Mouse (Mus musculus): Measurements from ENCODE around the gene Pgpep1l.
A peak's percentile ranks its signal among the peaks of the same experiment; 100 is the strongest.
"Not testable (repeated sequence)": the region's sequence is repeated elsewhere in the genome, so short reads cannot be mapped to it uniquely, and the experiment has no call there.

Gene Pgpep1l

GRCm38 (mm10) chr7:68264028-68264453 is at the start of gene Pgpep1l:
Pgpep1l (minus strand) TSS chr7:68264233.
- no peak for DNase-seq (ENCODE audit: low spot score)

- no peak for DNase-seq (ENCODE audit: low spot score)
Observed at GRCm38 (mm10) chr7:68313038-68313782, 49.2 kb upstream of the Pgpep1l start.

- no peak for DNase-seq (ENCODE audit: low spot score)
Observed at GRCm38 (mm10) chr7:68312395-68312794, 48.4 kb upstream of the Pgpep1l start.

- DNase-seq (ENCODE audit: low spot score) = no peak
Observed at GRCm38 (mm10) chr7:68311469-68311868, 47.4 kb upstream of the Pgpep1l start.

DNA sequence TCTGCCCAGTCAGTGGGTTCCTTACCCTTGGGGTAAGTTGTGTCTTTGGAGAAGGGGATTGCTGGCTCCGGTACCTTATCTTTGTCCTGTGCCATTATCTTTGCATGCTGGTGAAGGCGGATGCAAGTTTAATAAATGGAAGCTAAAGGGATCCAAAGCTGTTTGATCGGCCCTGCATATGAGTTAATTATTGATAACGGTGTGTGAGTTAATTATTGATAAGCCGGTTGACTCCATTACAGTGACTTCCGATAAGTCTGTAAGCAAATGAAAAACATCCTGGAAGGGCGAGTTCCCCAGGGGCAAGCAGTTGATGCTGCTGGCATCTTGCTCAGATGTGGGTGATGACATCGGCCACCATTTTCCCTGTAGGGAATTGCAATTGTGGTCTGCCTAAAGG is 42.7 kb upstream of the Pgpep1l start:
- DNase-seq (ENCODE audit: low spot score) = no peak

- no peak for DNase-seq (ENCODE audit: low spot score)
Observed at GRCm38 (mm10) chr7:68305781-68306575, 41.9 kb upstream of the Pgpep1l start.

DNA sequence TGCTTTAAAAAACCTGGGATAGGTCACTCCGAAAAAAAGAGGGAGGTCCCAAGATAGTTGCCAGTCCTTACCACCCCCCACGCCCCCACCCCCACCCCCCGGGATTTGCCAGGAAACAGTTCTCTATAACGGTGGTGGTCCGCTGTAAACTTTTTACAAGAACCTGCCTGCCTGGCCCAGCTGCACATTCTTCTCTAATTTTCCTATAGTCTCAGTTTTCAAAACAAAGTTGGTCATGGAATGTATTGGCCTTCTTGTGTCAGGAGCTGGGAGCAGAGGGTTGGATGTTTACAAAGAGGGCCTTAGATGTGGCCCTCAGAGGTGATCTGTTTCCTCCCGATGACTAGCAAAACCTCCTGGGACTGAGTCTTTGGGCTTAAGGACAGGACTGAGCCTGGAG is 39.7 kb upstream of the Pgpep1l start:
- DNase-seq (ENCODE audit: low spot score) = no peak

DNA sequence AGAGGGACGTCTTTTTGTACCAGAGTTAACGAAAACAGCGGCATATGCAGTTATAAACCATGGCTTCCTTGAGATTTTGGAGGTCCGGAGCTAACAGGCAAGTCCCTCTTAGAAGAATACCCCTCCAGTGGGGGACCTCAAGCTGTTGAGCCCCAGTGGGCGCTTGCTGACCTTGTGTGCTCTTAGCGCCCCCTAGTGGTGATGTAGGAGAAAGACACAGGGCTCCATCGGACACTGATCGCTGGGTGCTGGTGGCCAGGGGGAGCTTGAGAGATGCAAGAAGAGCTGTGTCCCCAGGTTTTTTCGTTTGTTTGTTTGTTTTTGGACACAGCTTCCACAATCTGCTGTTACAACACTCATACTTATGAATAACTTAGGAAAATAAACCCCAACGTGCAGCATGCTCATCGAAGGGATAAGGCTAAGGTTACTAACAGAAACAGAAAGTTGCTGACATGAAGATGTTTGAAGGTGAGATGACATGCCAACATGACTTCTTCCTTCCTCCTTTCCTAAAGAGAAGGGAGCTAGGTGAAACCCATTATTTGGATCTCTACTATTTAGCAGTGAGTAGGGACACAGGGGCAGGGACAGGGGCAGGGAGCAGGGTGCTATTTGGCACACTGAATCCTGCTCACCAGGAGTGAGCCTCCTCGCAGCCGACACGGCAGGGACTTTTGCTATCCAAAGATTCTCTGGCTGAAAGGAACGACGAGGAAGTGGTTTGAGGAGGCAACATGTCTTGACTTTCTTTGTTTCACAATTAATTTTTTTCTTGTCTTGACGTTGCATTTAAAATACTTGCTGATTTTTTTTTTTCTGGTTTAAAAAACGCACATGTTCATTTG is 38.8 kb upstream of the Pgpep1l start:
- peak; percentile 53 for DNase-seq (ENCODE audit: low spot score)

DNA sequence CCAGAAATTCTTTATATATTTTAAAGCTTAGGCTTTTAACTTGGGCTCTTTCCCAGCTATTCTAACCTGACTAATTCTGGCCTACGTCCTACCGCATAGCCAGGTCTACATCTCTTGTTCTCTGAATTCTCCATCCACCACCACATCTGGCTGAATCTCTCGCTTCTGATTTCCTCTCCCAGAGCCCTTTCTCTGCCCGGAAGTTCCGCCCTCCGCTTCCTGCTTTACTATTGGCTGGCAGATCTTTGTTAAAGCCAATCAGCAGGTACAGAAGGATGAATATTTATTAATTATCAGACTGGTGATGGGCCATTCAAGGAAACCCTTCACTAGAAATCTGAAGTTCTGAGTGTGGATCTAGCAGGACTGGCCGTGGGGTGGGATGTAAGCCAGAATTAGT is 37.1 kb upstream of the Pgpep1l start:
- no peak for DNase-seq (ENCODE audit: low spot score)

DNA sequence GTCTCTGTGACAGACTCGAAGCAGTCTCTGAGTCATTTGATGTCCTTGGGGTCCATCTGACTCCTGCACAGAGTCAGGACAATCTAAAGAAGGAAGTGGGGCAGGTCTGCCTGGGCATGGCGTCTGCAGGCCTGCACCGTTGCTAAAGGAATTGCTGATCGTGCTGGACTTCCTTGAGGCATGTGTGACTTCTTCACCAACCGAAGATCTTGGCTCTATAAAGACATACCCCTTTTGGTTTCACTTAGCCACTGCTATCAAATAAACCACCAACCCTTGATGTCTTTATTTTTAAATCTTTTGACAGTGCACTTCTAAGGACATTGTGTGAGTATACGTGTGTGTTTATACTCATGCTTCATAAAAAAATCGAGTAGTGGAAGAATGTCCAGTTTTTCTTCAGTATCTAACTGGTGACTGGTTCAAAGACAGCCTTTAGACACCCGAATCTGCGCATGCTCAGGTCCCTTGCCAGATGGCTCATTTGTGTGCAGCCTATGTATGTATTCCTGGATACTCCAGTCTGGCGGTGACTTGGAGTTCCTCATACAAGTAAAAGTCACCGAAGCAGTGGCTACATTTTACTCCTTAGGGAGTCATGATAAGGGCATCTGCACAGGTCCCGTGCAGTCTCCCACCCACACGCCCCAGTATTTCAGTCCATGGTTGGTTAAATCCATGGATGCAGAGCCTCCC is 34.5 kb upstream of the Pgpep1l start:
- no peak for DNase-seq (ENCODE audit: low spot score)

DNA sequence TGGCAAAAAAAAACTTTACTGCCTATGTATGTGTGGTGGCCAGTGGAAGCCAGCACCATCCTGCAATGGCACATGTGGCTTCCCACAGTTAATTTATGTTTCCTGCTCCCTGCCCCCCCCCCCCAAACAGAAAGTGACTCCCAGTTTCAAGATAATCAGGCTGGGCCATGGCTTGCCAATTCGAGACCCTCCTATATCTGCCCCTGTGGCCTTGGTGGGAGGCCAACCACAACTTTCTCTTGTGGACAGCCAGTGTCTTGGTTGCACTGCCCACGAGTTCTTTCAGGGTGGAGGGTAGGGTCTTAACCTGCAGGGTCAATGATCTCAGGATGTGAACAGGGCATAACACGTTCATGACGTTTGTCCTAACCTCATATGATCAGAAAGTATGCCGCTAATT is 32.5 kb upstream of the Pgpep1l start:
- no peak for DNase-seq (ENCODE audit: low spot score)

DNA sequence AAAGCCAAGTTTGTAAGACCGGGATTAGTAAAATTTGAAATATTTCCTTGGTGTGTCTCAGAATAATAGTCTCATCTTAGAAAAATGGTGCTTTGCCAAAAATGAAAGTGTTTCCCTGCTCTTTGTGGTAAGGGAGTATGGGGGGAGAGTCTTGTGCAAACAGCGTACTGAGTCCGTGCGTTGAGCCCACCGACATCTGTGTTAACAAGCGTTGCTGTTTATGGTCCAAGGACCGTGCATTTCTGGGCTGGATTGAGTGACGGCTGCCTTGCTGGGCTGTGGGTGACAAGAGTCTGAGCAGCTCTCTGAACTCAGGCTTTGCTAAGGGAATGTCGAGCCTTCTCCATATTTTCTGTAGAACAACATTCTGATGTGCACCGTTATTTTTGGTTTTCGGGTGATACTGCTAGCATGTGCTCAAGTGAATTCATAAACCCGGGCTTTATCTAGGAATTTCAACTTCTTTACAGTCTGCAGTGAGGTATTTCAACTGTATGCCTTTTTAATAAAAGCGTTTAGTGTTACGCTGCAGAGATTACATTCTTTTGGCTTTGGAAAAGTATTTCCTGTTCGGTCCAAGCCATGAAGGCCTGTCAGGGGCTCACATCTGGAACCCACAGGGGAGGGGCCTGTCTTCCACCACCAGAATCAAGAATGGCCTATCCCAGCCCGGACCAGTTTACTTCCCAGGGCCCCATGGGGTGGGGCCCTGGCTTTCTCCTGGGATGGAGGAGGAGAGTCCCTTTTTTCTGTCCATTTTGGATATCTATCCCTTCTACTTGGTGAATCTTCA is 30.2 kb upstream of the Pgpep1l start:
- no peak for DNase-seq (ENCODE audit: low spot score)

- no peak for DNase-seq (ENCODE audit: low spot score)
Observed at GRCm38 (mm10) chr7:68291603-68292002, 27.6 kb upstream of the Pgpep1l start.

- no peak for DNase-seq (ENCODE audit: low spot score)
Observed at GRCm38 (mm10) chr7:68289081-68289480, 25.0 kb upstream of the Pgpep1l start.

DNA sequence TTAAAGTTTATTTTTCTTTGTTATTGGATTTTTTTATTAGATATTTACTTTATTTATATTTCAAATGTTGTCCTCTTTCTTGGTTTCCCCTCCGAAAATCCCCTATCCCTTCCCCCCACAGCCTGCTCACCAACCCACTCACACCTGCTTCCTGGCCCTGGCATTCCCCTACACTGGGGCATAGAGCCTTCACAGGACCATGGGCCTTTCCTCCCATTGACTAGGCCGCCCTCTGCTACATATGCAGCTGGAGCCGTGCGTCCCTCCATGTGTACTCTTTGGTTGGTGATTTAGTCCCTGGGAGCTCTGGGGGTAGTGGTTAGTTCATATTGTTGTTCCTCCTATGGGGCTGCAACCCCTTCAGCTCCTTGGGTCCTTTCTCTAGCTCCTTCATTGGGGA is 24.0 kb upstream of the Pgpep1l start:
- not testable (repeated sequence) for DNase-seq (ENCODE audit: low spot score)

DNA sequence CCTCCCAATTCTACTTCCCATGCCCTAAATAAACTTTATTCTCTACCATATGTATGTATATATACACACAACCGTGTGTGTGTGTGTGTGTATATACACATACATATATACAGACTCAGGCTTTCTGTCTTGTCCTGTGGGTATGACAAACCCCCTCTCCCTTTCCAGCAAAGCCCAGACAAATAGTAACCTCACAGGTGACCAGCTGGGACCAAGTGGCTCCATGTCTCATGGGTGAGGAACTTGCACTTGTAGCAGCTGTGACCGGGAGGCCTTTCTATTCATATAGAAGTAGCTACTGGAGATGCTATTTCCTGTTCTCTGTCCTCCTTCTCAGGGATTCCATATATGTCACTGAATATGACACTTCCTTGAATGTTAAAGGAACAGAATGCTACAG is 23.5 kb upstream of the Pgpep1l start:
- DNase-seq (ENCODE audit: low spot score) = no peak

GRCm38 (mm10) chr7:68286526-68287481 is 22.8 kb upstream of the Pgpep1l start:
- DNase-seq (ENCODE audit: low spot score) = no peak

DNA sequence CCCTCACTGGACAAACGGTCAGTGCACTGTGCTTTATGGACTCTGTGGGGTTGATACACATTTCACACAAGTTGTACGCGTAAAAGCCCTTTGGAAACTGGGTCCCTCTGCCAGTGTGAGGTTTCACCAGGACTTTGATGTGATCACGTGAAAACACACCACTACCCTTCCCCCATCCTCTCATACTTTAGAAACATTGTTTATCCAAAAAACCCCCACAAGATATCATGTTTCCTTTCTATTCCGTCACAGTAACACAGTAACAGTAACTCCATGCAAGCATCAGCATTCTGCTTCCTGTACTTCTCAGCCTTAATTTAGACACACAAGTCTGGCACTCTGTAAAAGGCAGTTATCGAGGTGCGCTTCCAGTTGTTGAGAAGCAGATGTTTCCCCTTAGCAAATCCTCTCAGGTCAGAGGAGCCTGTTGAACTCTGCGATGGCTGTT is 21.8 kb upstream of the Pgpep1l start:
- DNase-seq (ENCODE audit: low spot score) = no peak

DNA sequence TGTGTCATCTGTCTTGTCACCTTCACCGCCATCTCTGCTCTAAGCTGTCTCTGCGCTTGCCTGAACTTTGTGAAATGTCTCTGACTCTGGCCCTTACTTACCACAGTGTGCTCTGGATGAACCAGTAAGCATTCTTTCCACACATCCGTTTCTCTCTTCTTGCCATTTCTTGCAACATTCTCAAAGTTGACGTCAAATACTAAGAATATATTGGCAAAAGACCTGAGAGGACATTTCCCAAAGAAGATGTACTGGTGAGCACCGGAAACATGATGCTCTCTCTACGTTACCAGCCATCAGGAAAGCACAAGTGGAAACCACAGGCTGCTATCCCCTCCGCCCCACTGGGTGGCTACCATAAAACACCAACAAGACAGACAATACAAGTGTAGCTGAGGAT is 19.7 kb upstream of the Pgpep1l start:
- no peak for DNase-seq (ENCODE audit: low spot score)

DNA sequence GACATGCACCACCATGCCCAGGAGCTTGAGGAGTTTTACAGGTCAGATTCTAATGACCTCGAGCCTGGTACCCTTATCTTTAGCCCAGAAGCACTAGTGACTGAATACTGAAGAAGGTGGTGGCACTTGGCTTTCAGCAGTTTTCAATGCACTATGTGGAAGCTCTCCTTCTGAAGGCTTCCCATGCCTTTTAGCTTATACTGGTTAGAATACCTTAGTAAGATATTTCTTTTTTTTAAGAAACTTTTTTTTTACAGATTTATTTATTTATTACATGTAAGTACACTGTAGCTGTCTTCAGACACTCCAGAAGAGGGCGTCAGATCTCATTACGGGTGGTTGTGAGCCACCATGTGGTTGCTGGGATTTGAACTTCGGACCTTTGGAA is 19.1 kb upstream of the Pgpep1l start:
- not testable (repeated sequence) for DNase-seq (ENCODE audit: low spot score)
